Mouse (Mus musculus) CH12.LX (cell line): ENCODE measurements around the gene Ubqln1.

Experiments used
- CHD1 ChIP-seq: IDR thresholded peaks from 2 replicates; pipeline ENCODE4 v1.6.1; 2012; ENCODE audit warnings: low read depth, low read length, improper control_type of control experiment, inconsistent platforms
- CTCF ChIP-seq, 2 experiments: IDR thresholded peaks in 1 of 2; conservative IDR thresholded peaks in 1 of 2; 2 replicates each; pipeline ENCODE4 v1.5.1; 2011 to 2012; ENCODE audit warnings: low read depth in 2 of 2, low read length in 2 of 2, improper control_type of control experiment in 1 of 2, inconsistent platforms in 1 of 2, mild to moderate bottlenecking in 1 of 2, moderate library complexity in 1 of 2
- EP300 ChIP-seq: IDR thresholded peaks from 2 replicates; pipeline ENCODE4 v1.6.1; 2011; ENCODE audit warnings: low read length, improper control_type of control experiment
- MAX ChIP-seq: IDR thresholded peaks from 2 replicates; pipeline ENCODE4 v1.6.1; 2011; ENCODE audit warnings: low read length, improper control_type of control experiment
- MAZ ChIP-seq: IDR thresholded peaks from 2 replicates; pipeline ENCODE4 v1.6.1; 2012; ENCODE audit warnings: low read depth, mild to moderate bottlenecking, inconsistent platforms, low read length, improper control_type of control experiment, moderate library complexity
- TCF12 ChIP-seq: IDR thresholded peaks from 2 replicates; pipeline ENCODE4 v1.6.1; 2014; ENCODE audit warnings: low read depth, mild to moderate bottlenecking, inconsistent platforms, low read length, improper control_type of control experiment

GRCm38 (mm10) chr13:58225694-58226093 lies 10.2 kb upstream of the Ubqln1 start:
- no peak for TF ChIP-seq TCF12
- no peak for TF ChIP-seq EP300
- TF ChIP-seq CTCF (conservative IDR thresholded peaks at IDR 0.05 in 1 of 2, IDR thresholded peaks at IDR 0.05 in 1 of 2; ENCODE audit: low read depth in 2 of 2, low read length in 2 of 2), result no peak
- no peak for TF ChIP-seq MAZ
- TF ChIP-seq CHD1, result no peak
- TF ChIP-seq MAX, result no peak
